Mouse (Mus musculus) cerebellum, adult 11-12 months (tissue): ENCODE results near the gene Ldb1.
"Not testable (repeated sequence)": the region's sequence is repeated elsewhere in the genome, so short reads cannot be mapped to it uniquely, and the experiment has no call there.

Experiments
- DNase-seq: peaks from one replicate; pipeline ENCODE4 v3.0.0; 2022

Gene Ldb1

GRCm38 (mm10) chr19:46024959-46025358 is 20.1 kb downstream of the Ldb1 start:
- DNase-seq, result no peak

DNA sequence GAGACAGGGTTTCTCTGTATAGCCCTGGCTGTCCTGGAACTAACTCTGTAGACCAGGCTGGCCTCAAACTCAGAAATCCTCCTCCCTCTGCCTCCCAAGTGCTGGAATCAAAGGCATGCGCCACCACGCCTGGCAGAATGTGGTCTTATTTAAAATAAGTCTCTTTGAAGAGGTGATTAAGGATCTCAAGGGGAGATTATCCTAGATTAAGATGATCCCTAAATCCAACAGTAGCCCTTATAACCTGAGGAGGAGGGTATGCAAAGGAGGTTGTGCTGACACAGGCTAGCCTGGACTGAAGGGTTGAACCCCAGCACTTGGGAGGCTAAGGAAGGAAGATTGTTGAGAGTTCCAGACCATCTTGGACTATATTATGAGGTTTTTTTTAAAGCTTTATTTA is 29.0 kb downstream of the Ldb1 start:
- no peak for DNase-seq

DNA sequence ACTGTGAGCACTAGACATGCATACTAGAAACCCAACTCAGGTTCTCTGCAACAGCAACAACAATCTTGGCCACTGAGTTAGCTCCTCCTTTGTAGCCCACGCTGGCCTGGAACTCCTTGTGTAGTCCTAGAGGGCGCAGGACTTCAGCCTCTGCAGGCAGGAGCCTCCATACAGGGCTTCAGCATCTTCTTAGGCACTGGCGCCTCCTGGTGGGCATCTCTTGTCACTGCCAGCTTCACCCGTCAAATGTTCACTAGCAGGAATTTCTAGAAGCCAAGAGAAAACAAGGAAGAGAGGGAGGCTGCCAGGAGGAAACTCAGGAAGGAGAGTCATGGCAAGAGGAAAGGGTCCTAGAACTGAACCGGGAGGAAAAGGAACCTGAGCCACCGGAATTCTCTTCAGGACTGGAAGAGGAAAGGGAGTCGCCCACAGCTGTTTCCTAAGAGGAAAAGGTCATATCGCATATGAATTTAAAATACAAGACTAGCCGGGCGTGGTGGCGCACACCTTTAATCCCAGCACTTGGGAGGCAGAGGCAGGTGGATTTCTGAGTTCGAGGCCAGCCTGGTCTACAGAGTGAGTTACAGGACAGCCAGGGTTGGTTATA is 30.3 kb downstream of the Ldb1 start:
- peak; percentile 80 for DNase-seq

DNA sequence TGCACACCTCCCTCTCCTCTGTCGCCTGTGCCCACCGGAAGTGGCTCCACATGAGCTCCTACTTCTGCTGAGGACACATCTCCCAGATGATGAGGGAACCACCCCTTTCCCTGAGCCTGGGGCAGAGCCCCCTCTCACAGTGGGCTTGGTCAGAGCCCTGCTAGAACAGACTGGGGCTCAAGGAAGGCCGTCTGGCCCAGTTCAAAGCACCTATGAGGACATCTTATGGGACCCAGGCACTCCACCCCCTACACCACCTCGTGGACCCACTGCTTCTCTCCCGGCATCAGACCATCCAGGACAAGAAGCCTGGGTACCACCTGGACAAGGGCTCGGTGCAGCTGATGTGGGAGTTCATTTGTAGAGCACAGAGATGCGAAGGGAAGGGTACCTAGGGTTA is 39.3 kb downstream of the Ldb1 start:
- no peak for DNase-seq

DNA sequence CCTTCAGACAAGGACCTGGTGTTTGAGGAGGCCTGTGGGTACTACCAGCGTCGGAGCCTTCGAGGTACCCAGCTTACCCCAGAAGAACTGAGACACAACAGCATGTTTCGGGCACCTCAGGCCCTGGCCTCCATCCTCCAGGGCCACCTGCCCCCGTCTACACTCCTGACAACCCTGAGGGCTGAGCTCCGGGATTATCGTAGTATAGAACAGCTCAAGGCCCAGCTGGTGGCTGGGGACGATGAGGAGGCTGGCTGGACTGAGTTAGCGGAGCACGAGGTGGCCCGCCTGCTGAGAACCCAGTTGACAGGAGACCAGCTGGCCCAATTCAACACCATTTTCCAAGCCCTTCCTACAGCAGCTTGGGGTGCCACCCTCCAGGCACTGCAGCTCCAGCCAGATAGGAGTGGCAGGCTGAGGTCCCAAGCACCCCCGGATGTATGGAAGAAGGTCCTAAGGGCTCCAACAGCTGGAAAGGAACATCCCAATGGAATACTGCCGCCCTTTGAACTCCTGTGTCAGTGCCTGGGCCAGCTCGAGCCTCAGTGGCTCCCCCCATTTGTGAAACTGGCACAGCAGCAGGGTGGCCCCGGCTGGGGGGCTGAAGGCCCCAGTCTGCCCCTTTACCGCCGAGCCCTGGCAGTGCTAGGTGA is 40.1 kb downstream of the Ldb1 start:
- peak; percentile 28 for DNase-seq

GRCm38 (mm10) chr19:46003371-46004226 is 41.4 kb downstream of the Ldb1 start, which contains the start of gene Hps6:
Gene Hps6 (plus strand): TSS chr19:46003508.
- peak; percentile 88 for DNase-seq

GRCm38 (mm10) chr19:46002279-46002678 is 42.7 kb downstream of the Ldb1 start:
- DNase-seq, result peak; percentile 33

- no peak for DNase-seq
These were observed 45.6 kb downstream of the Ldb1 start for GRCm38 (mm10) chr19:45999378-45999777.

DNA sequence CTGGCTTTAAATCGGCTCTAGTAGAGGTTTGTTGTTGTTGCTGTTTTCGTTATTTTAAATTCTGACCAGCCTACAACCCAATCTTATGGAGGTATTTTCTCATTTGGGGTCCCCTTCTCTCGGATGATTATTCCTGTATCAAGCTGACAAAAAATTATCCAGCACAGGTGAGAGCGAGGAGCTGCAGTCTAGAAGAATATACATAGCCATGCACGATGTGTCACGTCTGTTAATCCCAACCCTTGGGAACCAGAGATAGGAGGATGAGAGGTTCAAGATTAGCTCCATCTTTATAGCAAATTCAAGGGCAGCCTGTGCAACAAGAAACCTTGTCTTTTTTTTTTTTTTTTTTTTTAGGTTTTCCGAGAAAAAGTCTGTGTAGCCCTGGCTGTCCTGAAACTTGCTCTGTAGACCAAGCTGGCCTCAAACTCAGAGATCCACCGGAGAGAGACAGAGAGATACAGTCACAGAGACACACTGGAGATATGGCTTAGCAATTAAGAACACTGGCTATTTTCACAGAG is 46.3 kb downstream of the Ldb1 start:
- no peak for DNase-seq

- DNase-seq, result peak; percentile 92
These were observed 47.0 kb downstream of the Ldb1 start, which contains the start of gene Armh3 for GRCm38 (mm10) chr19:45997785-45998693. Gene Armh3 (minus strand): TSS chr19:45998488.

- DNase-seq, result no peak
These were observed 47.6 kb downstream of the Ldb1 start for GRCm38 (mm10) chr19:45997365-45997764.

DNA sequence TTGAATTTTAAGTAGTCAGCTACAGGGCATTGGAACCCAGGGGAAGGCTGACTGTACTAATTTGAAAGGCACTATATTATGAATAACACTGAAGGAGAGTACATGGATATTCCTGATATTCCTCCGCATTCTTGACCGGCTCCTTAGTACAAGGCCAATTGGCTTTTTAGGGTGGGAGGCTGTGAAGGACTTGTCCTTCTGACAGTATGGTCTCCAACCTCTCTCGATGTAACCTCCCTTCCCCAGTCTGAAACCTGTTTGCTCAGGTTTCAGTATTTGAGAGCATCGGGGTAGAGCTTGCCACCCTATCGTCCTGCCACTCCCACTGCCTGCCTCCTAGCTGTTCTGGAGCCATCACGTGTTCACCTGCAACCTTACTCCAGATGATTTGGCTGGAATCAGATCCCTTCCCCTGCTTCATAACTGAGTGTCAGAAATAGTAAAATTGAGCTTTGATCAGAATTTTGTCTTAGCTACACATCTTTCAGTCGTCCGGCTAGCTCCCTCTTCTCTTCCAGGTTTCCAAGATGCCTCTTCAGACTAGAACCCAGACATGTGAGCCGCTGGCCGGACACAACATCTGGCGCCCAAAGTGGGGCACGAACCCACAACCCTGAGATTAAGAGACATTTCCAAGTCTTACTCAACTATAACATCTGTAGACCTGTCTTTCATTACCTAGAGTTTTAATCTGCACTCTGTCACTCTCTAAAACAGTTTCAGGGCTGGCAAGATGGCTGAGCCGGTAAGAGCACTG is 50.9 kb downstream of the Ldb1 start:
- no peak for DNase-seq

DNA sequence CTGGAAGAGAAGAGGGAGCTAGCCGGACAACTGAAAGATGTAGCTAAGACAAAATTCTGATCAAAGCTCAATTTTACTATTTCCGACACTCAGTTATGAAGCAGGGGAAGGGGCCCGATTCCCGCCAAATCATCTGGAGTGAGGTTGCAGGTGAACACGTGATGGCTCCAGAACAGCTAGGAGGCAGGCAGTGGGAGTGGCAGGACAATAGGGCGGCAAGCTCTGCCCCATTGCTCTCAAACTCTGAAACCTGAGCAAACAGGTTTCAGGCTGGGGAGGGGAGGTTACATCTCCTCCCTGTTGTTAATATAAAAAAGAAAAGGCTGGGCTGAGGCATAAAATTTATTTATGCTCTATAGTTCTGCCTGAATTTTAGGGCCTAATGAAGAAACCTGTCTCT is 51.6 kb downstream of the Ldb1 start:
- not testable (repeated sequence) for DNase-seq

- DNase-seq, result no peak
These were observed 53.8 kb downstream of the Ldb1 start for GRCm38 (mm10) chr19:45991171-45991570.

GRCm38 (mm10) chr19:45988238-45988637 is 56.8 kb downstream of the Ldb1 start:
- no peak for DNase-seq

DNA sequence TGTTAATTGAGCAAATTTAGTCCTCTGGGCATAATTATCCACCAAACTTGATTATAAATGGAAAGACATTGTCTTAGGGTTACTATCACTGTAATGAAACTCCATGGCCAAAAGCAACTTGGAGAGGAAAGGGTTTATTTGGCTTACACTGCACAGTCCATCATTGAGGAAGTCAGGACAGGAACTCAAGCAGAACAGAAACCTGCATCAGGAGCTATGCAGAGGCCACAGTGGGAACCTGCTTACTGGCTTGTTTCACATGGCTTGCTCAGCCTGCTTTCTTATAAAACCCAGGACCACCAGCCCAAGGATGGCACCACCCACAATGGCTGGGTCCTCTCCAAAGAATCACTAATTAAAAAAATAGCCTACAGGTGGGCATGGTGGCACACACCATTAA is 60.6 kb downstream of the Ldb1 start:
- no peak for DNase-seq
